In genomic region chr4:140701049-140701715, GRCm38 (mm10) we compare ENCODE assay signal across 8 mouse cellular contexts. TPM values are rescaled to one million over a fixed set of nuclear protein-coding genes. Genes with fewer than 3 reads are reported as not detected.
DNase-seq lines count a peak whose midpoint lies in the region; ATAC-seq and TF ChIP-seq lines count a peak whose summit lies in the region.

No protein-coding gene starts in this region.

- H3K9ac ChIP-seq in CH12.LX (ENCODE audit: insufficient read depth, low read depth), result peak overlapping the region; percentile 92
- peak overlapping the region; percentile 98 for H3K9ac ChIP-seq in forebrain, embryonic 12.5 days
- peak overlapping the region; percentile 86 for H3K9ac ChIP-seq in heart, postnatal 0 days (replicated peaks; ENCODE audit: low read depth, low read length)
- H3K9ac ChIP-seq in neural tube, embryonic 13.5 days, result peak overlapping the region; percentile 98
- H3K9ac ChIP-seq in stomach, postnatal 0 days (ENCODE audit: low read length), result peak overlapping the region; percentile 88

- peak overlapping the region; percentile 66 for H3K4me2 ChIP-seq in CH12.LX (ENCODE audit: insufficient read depth, low read depth, poor library complexity, severe bottlenecking)
- peak overlapping the region; percentile 85 for H3K4me2 ChIP-seq in forebrain, embryonic 12.5 days
- H3K4me2 ChIP-seq in heart, postnatal 0 days (ENCODE audit: low read depth, low read length), result peak overlapping the region; percentile 97
- H3K4me2 ChIP-seq in neural tube, embryonic 13.5 days, result peak overlapping the region; percentile 92
- H3K4me2 ChIP-seq in stomach, postnatal 0 days (replicated peaks; ENCODE audit: low read depth), result peak overlapping the region; percentile 91

- TF ChIP-seq EP300 in CH12.LX (IDR thresholded peaks at IDR 0.05; ENCODE audit: low read length), result no peak
- no peak for TF ChIP-seq EP300 in heart, postnatal 0 days (IDR thresholded peaks at IDR 0.05; ENCODE audit: low read depth)
- TF ChIP-seq EP300 in stomach, postnatal 0 days (optimal IDR thresholded peaks at IDR 0.05), result no peak

- ATAC-seq in forebrain, embryonic 12.5 days (ENCODE audit: low FRiP score), result peak; percentile 66
- peak; percentile 74 for ATAC-seq in heart, postnatal 0 days (ENCODE audit: insufficient read depth, low read depth)
- ATAC-seq in neural tube, embryonic 13.5 days (ENCODE audit: low read depth), result peak; percentile 69
- peak; percentile 79 for ATAC-seq in stomach, postnatal 0 days (ENCODE audit: low FRiP score, low TSS enrichment)

- peak overlapping the region; percentile 99 for H3K27ac ChIP-seq in CH12.LX (ENCODE audit: insufficient read depth, low read depth)
- peak overlapping the region; percentile 100 for H3K27ac ChIP-seq in forebrain, embryonic 12.5 days
- peak overlapping the region; percentile 93 for H3K27ac ChIP-seq in heart, postnatal 0 days (ENCODE audit: low read depth)
- peak overlapping the region; percentile 98 for H3K27ac ChIP-seq in neural tube, embryonic 13.5 days (replicated peaks)
- peak overlapping the region; percentile 95 for H3K27ac ChIP-seq in stomach, postnatal 0 days (replicated peaks)

- H3K36me3 ChIP-seq in CH12.LX (replicated peaks in 1 of 2; ENCODE audit: control insufficient read depth in 1 of 2, insufficient read depth in 1 of 2, low read length in 1 of 2), result peaks cover 21 to 33% of the 10 kb centered on the region in 2 experiments
- peaks cover 22% of the 10 kb centered on the region for H3K36me3 ChIP-seq in forebrain, embryonic 12.5 days (replicated peaks)
- no peaks in the 10 kb centered on the region; the same call in 1 of the 2 replicates for H3K36me3 ChIP-seq in heart, postnatal 0 days (replicated peaks; ENCODE audit: control insufficient read depth, insufficient read depth, low read length)
- peaks cover 17% of the 10 kb centered on the region for H3K36me3 ChIP-seq in neural tube, embryonic 13.5 days
- no peaks in the 10 kb centered on the region for H3K36me3 ChIP-seq in stomach, postnatal 0 days (ENCODE audit: control insufficient read depth, insufficient read depth, low read length)

- peak; percentile 75 for DNase-seq in CH12.LX (ENCODE audit: extremely low read depth)
- DNase-seq in c-Kit-positive CD71-positive TER-119-positive erythroid progenitor cells, embryonic 14.5 days (ENCODE audit: low spot score), result peak; percentile 70
- DNase-seq in heart, postnatal 0 days (ENCODE audit: low spot score), result peak; percentile 75
- peak; percentile 87 to 91 for DNase-seq in kidney, postnatal 4 days
- peak; percentile 71 to 72 for DNase-seq in lung, adult 18-20 months
- peak; percentile 84 for DNase-seq in stomach, postnatal 0 days (ENCODE audit: low spot score)

- peaks cover 18 to 53% of the 10 kb centered on the region in 2 experiments for H3K4me1 ChIP-seq in CH12.LX (ENCODE audit: control insufficient read depth in 1 of 2, insufficient read depth in 2 of 2)
- H3K4me1 ChIP-seq in forebrain, embryonic 12.5 days, result peaks cover 49% of the 10 kb centered on the region
- H3K4me1 ChIP-seq in heart, postnatal 0 days (ENCODE audit: control insufficient read depth, insufficient read depth), result peaks cover 16% of the 10 kb centered on the region; the same call in 1 of the 2 replicates
- peaks cover 56% of the 10 kb centered on the region for H3K4me1 ChIP-seq in neural tube, embryonic 13.5 days (replicated peaks)
- H3K4me1 ChIP-seq in stomach, postnatal 0 days (replicated peaks; ENCODE audit: control insufficient read depth, insufficient read depth), result peaks cover 2% of the 10 kb centered on the region; the same call in 1 of the 2 replicates

- in situ Hi-C loops in CH12.LX (cut with MboI; ENCODE audit: low pct_ligation_motif_present, low pct_unique_long_range_greater_than_20kb, low sequenced_read_pairs), result no loop called here

- peak overlapping the region; percentile 63 to 95 (median 81) for H3K4me3 ChIP-seq in CH12.LX (replicated peaks in 1 of 3; ENCODE audit: low read depth in 2 of 3, low read length in 2 of 3, poor library complexity in 1 of 3)
- peak overlapping the region; percentile 97 for H3K4me3 ChIP-seq in forebrain, embryonic 12.5 days (replicated peaks)
- H3K4me3 ChIP-seq in heart, postnatal 0 days (ENCODE audit: low read depth, low read length), result peak overlapping the region; percentile 95
- H3K4me3 ChIP-seq in neural tube, embryonic 13.5 days, result peak overlapping the region; percentile 96
- peak overlapping the region; percentile 75 for H3K4me3 ChIP-seq in stomach, postnatal 0 days (ENCODE audit: low read depth, low read length)

- no peaks in the 10 kb centered on the region for H3K9me3 ChIP-seq in CH12.LX (replicated peaks; ENCODE audit: low read length)
- H3K9me3 ChIP-seq in forebrain, embryonic 12.5 days, result no peaks in the 10 kb centered on the region
- H3K9me3 ChIP-seq in heart, postnatal 0 days (replicated peaks; ENCODE audit: control insufficient read depth, low read length), result no peaks in the 10 kb centered on the region
- H3K9me3 ChIP-seq in neural tube, embryonic 13.5 days, result no peaks in the 10 kb centered on the region
- H3K9me3 ChIP-seq in stomach, postnatal 0 days (ENCODE audit: control insufficient read depth, low read length), result no peaks in the 10 kb centered on the region

- H3K79me2 ChIP-seq in CH12.LX (replicated peaks; ENCODE audit: control insufficient read depth, extremely low read depth, insufficient read depth, poor library complexity, severe bottlenecking), result peaks cover 44% of the 10 kb centered on the region

- no peaks in the 10 kb centered on the region for H3K27me3 ChIP-seq in CH12.LX (replicated peaks)
- H3K27me3 ChIP-seq in forebrain, embryonic 12.5 days, result peaks cover 31% of the 10 kb centered on the region
- peaks cover 9% of the 10 kb centered on the region; the same call in 1 of the 2 replicates for H3K27me3 ChIP-seq in heart, postnatal 0 days (ENCODE audit: control insufficient read depth, insufficient read depth, low read length)
- peaks cover 29% of the 10 kb centered on the region for H3K27me3 ChIP-seq in neural tube, embryonic 13.5 days
- H3K27me3 ChIP-seq in stomach, postnatal 0 days (ENCODE audit: control insufficient read depth, insufficient read depth, low read length), result no peaks in the 10 kb centered on the region

- dilution Hi-C loops in CH12.LX (cut with MboI; ENCODE audit: extremely low pct_ligation_motif_present, extremely low pct_unique_long_range_greater_than_20kb, low sequenced_read_pairs), result no loop called here

- TF ChIP-seq CTCF in CH12.LX (conservative IDR thresholded peaks at IDR 0.05 in 1 of 2, IDR thresholded peaks at IDR 0.05 in 1 of 2; ENCODE audit: low read depth in 2 of 2, low read length in 2 of 2), result peak in 1 of 2 experiments; percentile 55; a peak in 1 of 4 replicates
- peak; percentile 18 for TF ChIP-seq CTCF in heart, postnatal 0 days (IDR thresholded peaks at IDR 0.05; ENCODE audit: low read depth)
- peak; percentile 24; the same call in 1 of the 2 replicates for TF ChIP-seq CTCF in stomach, postnatal 0 days (IDR thresholded peaks at IDR 0.05; ENCODE audit: low read depth)

- no peak for TF ChIP-seq RAD21 in CH12.LX (IDR thresholded peaks at IDR 0.05; ENCODE audit: low read depth, low read length)

- TF ChIP-seq POLR2A in CH12.LX (IDR thresholded peaks at IDR 0.05; ENCODE audit: low read depth, low read length), result peak; percentile 76

- WGBS in forebrain, embryonic 12.5 days, result 1% methylated on average over 60 of the region's 61 CpGs
- under 1% methylated on average over 57 of the region's 61 CpGs for WGBS in heart, postnatal 0 days
- WGBS in neural tube, embryonic 13.5 days, result 1% methylated on average over 58 of the region's 61 CpGs
- under 1% methylated on average over 52 of the region's 61 CpGs for WGBS in stomach, postnatal 0 days

TF ChIP-seq in CH12.LX, 34 proteins besides CTCF, POLR2A, EP300 and RAD21 (continues in another document):
- TF ChIP-seq ZKSCAN1 (IDR thresholded peaks at IDR 0.05; ENCODE audit: borderline replicate concordance, low read depth, low read length) (no peak), ZNF384 (IDR thresholded peaks at IDR 0.05; ENCODE audit: low read depth, low read length) (no peak), GABPA (IDR thresholded peaks at IDR 0.05; ENCODE audit: insufficient replicate concordance, low read depth, low read length) (no peak), ETS1 (conservative IDR thresholded peaks at IDR 0.05; ENCODE audit: low read depth, low read length) (0 out of 2 replicates have a peak, but pooled peaks have one; percentile 29), MXI1 (IDR thresholded peaks at IDR 0.05; ENCODE audit: low read depth, low read length) (peak; percentile 79; the same call in 1 of the 2 replicates)

RNA-seq across cellular contexts. Expression of gene Rcc2, which starts 0.8 kb away (rescaled TPM):
- total RNA-seq in CH12.LX (2012; rRNA removed), result 244 and 249 TPM in 2 replicates
- 187 TPM in 2 replicates for total RNA-seq in CH12.LX (2014; rRNA removed)
- 319 and 348 TPM in 2 replicates for polyA plus RNA-seq in CH12.LX (2012; ENCODE audit: insufficient read length, low read depth)
- 45.9 and 81.3 TPM in 2 replicates for polyA plus RNA-seq in forebrain, embryonic 12.5 days (2016; fragmentation: Nextera tagmentation; extraction: Ambion mirVana)
- 36.4 and 36.9 TPM in 2 replicates for total RNA-seq in heart, postnatal 0 days (2014; rRNA removed; ENCODE audit: low replicate concordance)
- polyA plus RNA-seq in heart, postnatal 0 days (2015; fragmentation: Nextera tagmentation; extraction: Ambion mirVana), result 4.4 and 4.8 TPM in 2 replicates
- 23.4 and 30.7 TPM in 2 replicates for polyA plus RNA-seq in neural tube, embryonic 13.5 days (2015; fragmentation: Nextera tagmentation; extraction: Ambion mirVana)
- polyA plus RNA-seq in stomach, postnatal 0 days (2015; fragmentation: Nextera tagmentation; extraction: Ambion mirVana), result 18.9 and 20.4 TPM in 2 replicates

RNA-seq across cellular contexts. Expression of gene Arhgef10l, which starts 35.4 kb away (rescaled TPM):
- total RNA-seq in CH12.LX (2012; rRNA removed) (4.5 and 5.9 TPM in 2 replicates), CH12.LX (2014; rRNA removed) (9.7 and 10.2 TPM in 2 replicates)
- 14.6 and 15.8 TPM in 2 replicates for polyA plus RNA-seq in CH12.LX (2012; ENCODE audit: insufficient read length, low read depth)
- 26.1 and 31.1 TPM in 2 replicates for polyA plus RNA-seq in forebrain, embryonic 12.5 days (2016; fragmentation: Nextera tagmentation; extraction: Ambion mirVana)
- total RNA-seq in heart, postnatal 0 days (2014; rRNA removed; ENCODE audit: low replicate concordance), result 46.8 and 52.8 TPM in 2 replicates
- polyA plus RNA-seq in heart, postnatal 0 days (2015; fragmentation: Nextera tagmentation; extraction: Ambion mirVana), result 12.1 and 15.4 TPM in 2 replicates
- 28.6 and 28.8 TPM in 2 replicates for polyA plus RNA-seq in neural tube, embryonic 13.5 days (2015; fragmentation: Nextera tagmentation; extraction: Ambion mirVana)
- 11.3 and 12.7 TPM in 2 replicates for polyA plus RNA-seq in stomach, postnatal 0 days (2015; fragmentation: Nextera tagmentation; extraction: Ambion mirVana)

RNA-seq across cellular contexts. Expression of gene Padi6, which starts 41.3 kb away (rescaled TPM):
- total RNA-seq in CH12.LX (2012; rRNA removed) (not detected in 2 replicates), CH12.LX (2014; rRNA removed) (not detected in 2 replicates)
- polyA plus RNA-seq in CH12.LX (2012; ENCODE audit: insufficient read length, low read depth), result 0.25 TPM in 1 of 2 replicates, not detected in the other
- not detected in 2 replicates for polyA plus RNA-seq in forebrain, embryonic 12.5 days (2016; fragmentation: Nextera tagmentation; extraction: Ambion mirVana)
- not detected in 2 replicates for total RNA-seq in heart, postnatal 0 days (2014; rRNA removed; ENCODE audit: low replicate concordance)
- 0.07 TPM in 1 of 2 replicates, not detected in the other for polyA plus RNA-seq in heart, postnatal 0 days (2015; fragmentation: Nextera tagmentation; extraction: Ambion mirVana)
- polyA plus RNA-seq in neural tube, embryonic 13.5 days (2015; fragmentation: Nextera tagmentation; extraction: Ambion mirVana), result not detected in 2 replicates
- not detected in 2 replicates for polyA plus RNA-seq in stomach, postnatal 0 days (2015; fragmentation: Nextera tagmentation; extraction: Ambion mirVana)

Comparison
In these comparisons a context has a peak if more than half of its experiments do, and no peak if none do; other contexts are left out.
1. Peak in every context shown above with its lines: DNase-seq, ATAC-seq, H3K4me3 ChIP-seq and H3K27ac ChIP-seq.